Mouse (Mus musculus) monocyte, adult 2 months (primary cell): ENCODE measurements at regions not wholly inside any gene's neighbourhood (a gene's known extent, or its start where the extent isn't known, plus 50 kb on each side); places are given as distances from the start of the nearest gene placed in this dataset.
"Not testable (repeated sequence)": the region's sequence is repeated elsewhere in the genome, so short reads cannot be mapped to it uniquely, and the experiment has no call there.

ENCODE experiments used
- DNase-seq, 2 experiments: peaks; one replicate each; pipeline ENCODE4 v3.0.0; 2022; ENCODE audit warnings: low spot score in 2 of 2, low read depth in 1 of 2

DNA sequence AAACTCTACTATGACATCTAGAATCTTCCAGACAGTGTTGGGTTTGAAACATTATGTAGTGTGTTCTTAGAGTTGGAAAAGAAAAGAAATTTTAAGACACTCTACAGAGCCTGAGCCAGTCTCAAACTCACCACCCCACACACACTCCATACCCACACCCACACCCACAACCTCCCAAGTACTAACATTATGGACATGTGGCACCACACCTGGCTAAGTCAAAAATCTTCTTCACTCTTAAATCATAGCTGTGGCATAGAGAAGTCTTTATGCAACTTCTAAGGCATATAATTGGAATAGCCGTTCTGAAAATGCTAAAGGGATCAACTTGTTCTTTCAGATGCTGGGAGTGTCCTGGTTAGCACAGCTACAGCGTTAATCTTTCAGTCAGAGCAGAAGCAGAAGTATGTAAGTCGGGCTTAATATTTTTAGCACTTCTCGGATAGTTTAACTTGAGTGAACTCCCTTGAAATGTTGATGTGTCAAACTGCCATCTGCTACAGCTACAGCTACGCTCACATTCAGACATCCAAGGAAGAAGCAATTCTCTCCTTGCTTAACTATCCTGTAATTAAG is 68.6 kb upstream of the Creb1 start:
- DNase-seq = no peak

DNA sequence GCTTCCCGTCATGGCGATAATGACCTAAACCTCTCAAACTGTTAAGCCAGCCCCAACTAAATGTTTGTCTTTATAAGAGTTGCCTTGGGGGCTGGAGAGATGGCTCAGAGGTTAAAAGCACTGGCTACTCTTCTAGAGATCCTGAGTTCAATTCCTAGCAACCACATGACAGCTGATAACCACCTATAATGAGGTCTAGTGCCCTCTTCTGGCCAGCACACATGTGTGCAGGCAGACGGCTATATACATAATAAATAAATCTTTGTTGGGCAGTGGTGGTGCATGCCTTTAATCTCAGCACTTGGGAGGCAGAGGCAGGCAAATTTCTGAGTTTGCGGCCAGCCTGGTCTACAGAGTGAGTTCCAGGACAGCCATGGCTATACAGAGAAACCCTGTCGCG is 70.8 kb upstream of the Creb1 start:
- not testable (repeated sequence) for DNase-seq

DNA sequence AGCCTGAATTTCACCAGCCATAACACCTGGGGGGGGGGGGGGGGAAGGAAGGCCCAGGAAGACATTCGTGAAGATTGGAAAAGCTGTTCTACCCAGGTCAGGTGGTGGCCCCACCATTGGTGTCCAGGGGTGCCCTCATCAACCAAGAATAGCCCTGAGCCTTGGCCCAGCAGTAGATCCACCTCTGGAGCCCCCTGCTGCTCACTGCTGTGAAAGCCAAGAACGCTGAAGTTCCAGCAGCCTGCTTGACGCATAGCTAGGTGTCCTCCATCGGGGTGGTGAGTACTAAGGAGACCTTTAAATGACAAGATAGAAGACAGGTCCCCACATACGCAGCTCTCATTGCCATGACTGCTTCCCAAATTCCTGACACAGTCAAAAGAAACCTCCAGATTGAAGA is 74.6 kb upstream of the Creb1 start:
- no peak for DNase-seq

GRCm38 (mm10) chr1:64449141-64449540 is 83.3 kb upstream of the Creb1 start:
- no peak for DNase-seq

- peak in 1 of 2 experiments; percentile 23 for DNase-seq
These were observed 84.4 kb upstream of the Creb1 start for GRCm38 (mm10) chr1:64448090-64448489.

- no peak for DNase-seq
These were observed 86.0 kb upstream of the Creb1 start for GRCm38 (mm10) chr1:64446492-64446891.

DNA sequence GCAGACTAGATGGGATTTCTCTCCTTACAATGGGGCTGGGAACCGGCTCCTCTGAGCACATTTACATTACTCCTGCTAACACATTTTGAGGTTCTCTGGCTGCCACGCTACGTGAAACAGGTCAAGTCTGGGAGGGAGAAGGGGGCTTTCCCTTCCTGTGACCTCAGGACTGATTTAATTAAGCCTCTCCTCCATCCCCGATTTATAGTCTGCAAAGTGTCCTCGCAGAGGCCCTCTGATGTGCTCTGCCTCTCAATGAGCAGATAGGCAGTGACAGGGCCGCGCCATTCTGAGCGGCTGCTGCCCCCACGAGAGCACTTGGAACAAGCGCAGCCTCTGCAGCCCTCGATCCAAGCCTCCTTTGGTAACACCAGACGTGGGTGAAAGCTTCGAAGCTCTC is 86.5 kb upstream of the Creb1 start:
- DNase-seq = peak in 1 of 2 experiments; percentile 9

DNA sequence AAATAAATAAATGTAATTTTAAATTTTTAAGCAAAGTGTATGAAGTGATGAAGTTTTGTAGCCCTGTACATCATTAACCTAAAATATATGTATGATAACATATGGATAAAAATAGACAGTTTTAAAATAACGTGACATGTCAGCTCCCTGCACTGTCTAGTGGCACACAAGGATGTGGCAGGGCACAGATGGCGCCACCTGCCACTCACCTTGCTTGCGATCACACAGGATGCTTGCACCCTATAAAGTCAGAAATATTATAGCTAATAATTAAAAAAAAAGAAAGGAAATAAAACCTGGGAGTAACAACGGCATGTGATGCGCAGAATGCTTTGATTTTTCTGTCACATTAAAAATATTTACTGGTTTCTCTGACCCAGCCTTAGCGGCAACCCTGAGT is 89.0 kb upstream of the Creb1 start:
- no peak for DNase-seq

DNA sequence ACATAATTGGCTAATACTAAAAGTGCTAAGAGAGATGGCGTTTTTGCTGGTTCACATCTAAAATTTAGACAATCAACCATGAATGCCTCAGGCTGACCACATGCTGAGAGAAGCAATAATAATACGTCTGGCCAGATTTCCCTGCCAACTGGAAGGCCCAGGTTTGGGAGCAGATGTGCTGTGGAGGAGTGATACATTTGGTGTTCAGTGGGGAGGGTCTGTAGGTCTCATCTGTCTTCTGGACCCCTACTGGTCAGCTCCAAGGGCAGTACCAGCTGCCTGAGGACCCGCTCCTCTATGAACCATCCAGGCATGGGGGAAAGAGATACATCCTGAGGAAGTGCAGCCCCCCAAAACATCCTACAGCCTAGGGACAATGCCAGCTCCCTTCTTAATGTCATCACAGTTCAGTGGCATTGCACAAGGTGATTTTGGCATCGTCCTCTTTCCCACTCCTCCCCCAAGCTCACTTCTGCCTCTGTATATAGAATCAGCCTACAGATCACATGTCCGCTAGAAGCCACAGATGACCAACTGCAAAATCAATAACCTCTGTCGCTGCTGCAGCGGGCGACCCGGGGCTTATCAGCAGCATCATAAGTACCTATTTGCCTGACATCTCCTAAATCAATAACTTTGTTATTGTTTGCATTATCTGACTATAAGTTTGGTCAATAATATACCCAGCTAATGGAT is 90.1 kb upstream of the Creb1 start:
- DNase-seq = no peak

- DNase-seq = no peak
These were observed 109.2 kb upstream of the Creb1 start for GRCm38 (mm10) chr1:64423256-64423655.

- no peak for DNase-seq
These were observed 113.9 kb upstream of the Creb1 start for GRCm38 (mm10) chr1:64418567-64418966.

- no peak for DNase-seq
These were observed 116.5 kb upstream of the Creb1 start for GRCm38 (mm10) chr1:64415906-64416305.

- no peak for DNase-seq
These were observed 119.3 kb upstream of the Creb1 start for GRCm38 (mm10) chr1:64413181-64413560.

- DNase-seq = no peak
These were observed 119.8 kb upstream of the Creb1 start for GRCm38 (mm10) chr1:64412481-64413180.

GRCm38 (mm10) chr1:64411851-64412480 is 120.5 kb upstream of the Creb1 start:
- DNase-seq = no peak

GRCm38 (mm10) chr1:64408807-64409582 is 123.5 kb upstream of the Creb1 start:
- no peak for DNase-seq

- DNase-seq = no peak
These were observed 140.9 kb upstream of the Creb1 start for GRCm38 (mm10) chr1:64391525-64391924.

- DNase-seq = no peak
These were observed 151.2 kb upstream of the Creb1 start for GRCm38 (mm10) chr1:64381264-64381663.

- DNase-seq = not testable (repeated sequence)
These were observed 156.0 kb upstream of the Creb1 start for GRCm38 (mm10) chr1:64376426-64376825.

DNA sequence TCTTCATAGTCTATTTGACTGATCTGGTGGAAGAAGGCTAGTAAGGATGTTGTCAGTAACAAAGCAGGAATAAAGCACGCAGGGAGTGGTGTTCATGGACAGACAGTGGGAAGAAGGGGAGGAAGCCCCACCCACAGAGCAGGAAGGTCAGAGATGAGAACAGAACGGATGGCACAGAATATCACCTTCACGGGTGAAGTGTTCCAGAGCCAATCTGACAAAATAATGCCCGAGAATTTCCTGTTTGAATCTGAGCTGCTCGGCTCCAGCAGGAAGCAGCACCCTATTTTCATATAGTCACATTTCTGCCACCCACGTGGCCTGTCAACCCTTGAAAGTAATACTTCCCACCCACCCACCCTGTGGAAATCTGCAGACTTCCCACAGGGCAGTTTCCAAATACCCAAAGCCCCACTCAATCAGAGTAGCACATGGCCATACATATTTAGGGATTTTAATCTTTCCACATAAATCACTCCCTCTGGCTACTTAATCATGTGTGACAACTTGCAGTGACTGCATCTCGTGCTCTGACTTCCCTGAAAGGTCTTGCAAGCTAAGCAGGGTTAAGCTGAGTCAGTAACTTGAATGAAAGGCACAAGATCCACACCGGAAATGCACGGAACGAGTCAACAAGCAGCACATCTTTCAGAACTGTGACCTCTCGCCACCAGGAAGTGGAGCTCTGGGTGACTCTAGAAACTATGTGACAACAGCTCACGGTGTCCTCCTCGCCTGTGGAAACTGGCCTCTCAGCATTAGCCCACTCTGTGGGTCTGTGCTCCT is 158.0 kb upstream of the Creb1 start:
- DNase-seq = no peak
